Mouse (Mus musculus) hindbrain, embryonic 12.5 days (tissue): ENCODE data around the gene Ackr3. TPM values are rescaled to one million over a fixed set of nuclear protein-coding genes. Genes with fewer than 3 reads are reported as not detected.

Experiments used
- ATAC-seq: fragments of 200-750 bp; cut with Nextera tagmentation; 2 replicates; pipeline ENCODE4 v1.8.0; 2017; ENCODE audit warnings: moderate TSS enrichment; ENCODE audit not compliant: low FRiP score
- H3K27ac ChIP-seq: fragments of 300-500 bp; sonication (generic); 2 replicates; pipeline ENCODE4 v1.5.1; 2016; ENCODE audit warnings: mild to moderate bottlenecking
- H3K27me3 ChIP-seq: fragments of 300-500 bp; sonication (generic); 2 replicates; pipeline ENCODE4 v1.6.1; 2016; ENCODE audit warnings: mild to moderate bottlenecking
- H3K36me3 ChIP-seq: fragments of 300-500 bp; sonication (generic); 2 replicates; pipeline ENCODE4 v1.6.1; 2016; ENCODE audit warnings: mild to moderate bottlenecking
- H3K4me1 ChIP-seq: fragments of 300-500 bp; sonication (generic); 2 replicates; pipeline ENCODE4 v1.6.1; 2016
- H3K4me2 ChIP-seq: fragments of 300-500 bp; sonication (generic); replicated peaks from 2 replicates; pipeline ENCODE4 v1.6.1; 2016; ENCODE audit warnings: mild to moderate bottlenecking
- H3K4me3 ChIP-seq: fragments of 300-500 bp; sonication (generic); 2 replicates; pipeline ENCODE4 v1.5.1; 2016; ENCODE audit warnings: mild to moderate bottlenecking
- H3K9ac ChIP-seq: fragments of 300-500 bp; sonication (generic); 2 replicates; pipeline ENCODE4 v1.6.1; 2016; ENCODE audit warnings: mild to moderate bottlenecking, moderate library complexity
- H3K9me3 ChIP-seq: fragments of 300-500 bp; sonication (generic); replicated peaks from 2 replicates; pipeline ENCODE4 v1.6.1; 2016; ENCODE audit warnings: mild to moderate bottlenecking
- WGBS: fragments of 180-500 bp; shearing (Covaris S2); methylation state at CpG from one replicate; pipeline ENCODE4 v1.1.7; 2016; 5-methylcytosine and 5-hydroxymethylcytosine counted together
- polyA plus RNA-seq: library from polyadenylated mRNA; unstranded; fragments of >200 nt; fragmentation: Nextera tagmentation; extraction: Ambion mirVana; gene quantifications from 2 replicates; pipeline ENCODE4 v1.2.1, GENCODE M21; 2016

The Ackr3 gene
- polyA plus RNA-seq, 1 experiment from 2014 or later = 27.6 TPM

DNA sequence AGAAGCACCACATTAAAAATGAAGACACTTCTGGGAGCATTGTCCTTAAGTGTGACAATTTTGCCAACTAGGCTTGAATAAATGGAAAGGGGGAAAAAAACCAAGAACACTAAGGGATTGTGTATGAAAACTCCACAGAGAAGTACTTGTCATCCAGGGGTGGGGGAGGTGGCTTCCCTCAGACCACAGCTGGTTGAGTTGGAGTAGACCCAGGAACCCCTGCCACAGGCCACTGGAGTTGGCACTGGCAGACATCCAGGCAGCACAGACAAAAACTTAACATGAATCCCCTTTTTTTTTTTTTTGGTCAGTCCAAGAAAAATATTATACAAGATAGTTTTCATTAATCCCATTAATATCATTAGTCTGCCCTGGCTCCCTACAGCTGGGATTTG, 28.7 kb downstream of the Ackr3 start:
- H3K9me3 ChIP-seq = 0 out of 2 replicates have a peak, but pooled peaks cover under 1% of the 10 kb centered on the region
- peaks cover 39% of the 10 kb centered on the region for H3K4me1 ChIP-seq
- ATAC-seq = no peak
- H3K36me3 ChIP-seq = no peaks in the 10 kb centered on the region
- H3K27me3 ChIP-seq = no peaks in the 10 kb centered on the region
- H3K27ac ChIP-seq = no peak overlapping the region
- H3K9ac ChIP-seq = no peak overlapping the region
- no peak overlapping the region for H3K4me2 ChIP-seq
- no peak overlapping the region for H3K4me3 ChIP-seq

DNA sequence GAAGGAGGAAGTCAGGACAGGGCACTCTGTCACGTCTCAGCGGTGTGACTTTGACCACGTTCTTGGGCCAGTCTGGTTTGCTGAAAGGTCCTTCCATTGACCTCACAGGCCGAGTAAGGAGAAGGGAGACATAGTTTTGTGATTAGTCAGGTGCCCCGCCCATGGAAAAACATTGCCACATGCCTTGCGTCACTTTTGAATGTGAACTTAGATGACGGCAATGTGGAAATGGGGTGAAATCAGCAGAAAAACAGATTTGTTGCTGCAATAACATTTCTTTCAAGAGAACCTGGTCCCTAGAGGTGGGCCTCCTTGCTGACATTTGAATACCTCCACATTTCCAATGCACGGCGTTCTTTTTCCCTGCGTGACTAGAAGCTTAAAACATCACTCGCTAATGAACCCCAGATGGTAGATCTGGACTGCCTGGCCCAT, 30.9 kb downstream of the Ackr3 start:
- no peaks in the 10 kb centered on the region for H3K27me3 ChIP-seq
- no peaks in the 10 kb centered on the region for H3K36me3 ChIP-seq
- H3K9ac ChIP-seq = no peak overlapping the region
- 69% methylated on average over 11 of the region's 11 CpGs for WGBS
- H3K4me3 ChIP-seq = no peak overlapping the region
- H3K4me1 ChIP-seq = peaks cover 21% of the 10 kb centered on the region
- 0 out of 2 replicates have a peak overlapping the region, but pooled peaks have one; percentile 35 for H3K27ac ChIP-seq
- no peak for ATAC-seq
- no peak overlapping the region for H3K4me2 ChIP-seq
- 0 out of 2 replicates have a peak, but pooled peaks cover 4% of the 10 kb centered on the region for H3K9me3 ChIP-seq

DNA sequence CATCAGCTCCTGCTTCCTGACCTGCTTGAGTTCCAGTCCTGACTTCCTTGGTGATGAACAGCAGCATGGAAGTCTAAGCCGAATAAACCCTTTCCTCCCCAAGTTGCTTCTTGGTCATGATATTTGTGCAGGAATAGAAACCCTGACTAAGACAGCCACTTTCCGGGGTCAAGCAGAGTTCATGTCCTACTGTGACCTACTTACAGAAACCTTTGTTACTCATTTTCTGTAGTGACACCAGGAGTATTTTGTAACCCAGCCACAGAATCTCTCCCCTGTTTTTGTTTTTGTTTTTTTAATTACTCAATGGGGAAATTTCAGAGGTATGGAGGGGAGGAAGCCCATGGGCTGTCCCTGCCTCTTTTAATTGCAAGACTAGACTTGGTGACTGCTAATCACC, 32.9 kb downstream of the Ackr3 start:
- Histone ChIP-seq H3K9me3 (0 out of 2 replicates have a peak, but pooled peaks cover 4% of the 10 kb centered on the region), H3K27me3 (no peaks in the 10 kb centered on the region), H3K9ac (no peak overlapping the region), H3K4me3 (no peak overlapping the region), H3K4me2 (no peak overlapping the region), H3K4me1 (peaks cover 16% of the 10 kb centered on the region), H3K27ac (no peak overlapping the region), H3K36me3 (no peaks in the 10 kb centered on the region)
- ATAC-seq = no peak
- 79% methylated on average over 2 of the region's 2 CpGs for WGBS

DNA sequence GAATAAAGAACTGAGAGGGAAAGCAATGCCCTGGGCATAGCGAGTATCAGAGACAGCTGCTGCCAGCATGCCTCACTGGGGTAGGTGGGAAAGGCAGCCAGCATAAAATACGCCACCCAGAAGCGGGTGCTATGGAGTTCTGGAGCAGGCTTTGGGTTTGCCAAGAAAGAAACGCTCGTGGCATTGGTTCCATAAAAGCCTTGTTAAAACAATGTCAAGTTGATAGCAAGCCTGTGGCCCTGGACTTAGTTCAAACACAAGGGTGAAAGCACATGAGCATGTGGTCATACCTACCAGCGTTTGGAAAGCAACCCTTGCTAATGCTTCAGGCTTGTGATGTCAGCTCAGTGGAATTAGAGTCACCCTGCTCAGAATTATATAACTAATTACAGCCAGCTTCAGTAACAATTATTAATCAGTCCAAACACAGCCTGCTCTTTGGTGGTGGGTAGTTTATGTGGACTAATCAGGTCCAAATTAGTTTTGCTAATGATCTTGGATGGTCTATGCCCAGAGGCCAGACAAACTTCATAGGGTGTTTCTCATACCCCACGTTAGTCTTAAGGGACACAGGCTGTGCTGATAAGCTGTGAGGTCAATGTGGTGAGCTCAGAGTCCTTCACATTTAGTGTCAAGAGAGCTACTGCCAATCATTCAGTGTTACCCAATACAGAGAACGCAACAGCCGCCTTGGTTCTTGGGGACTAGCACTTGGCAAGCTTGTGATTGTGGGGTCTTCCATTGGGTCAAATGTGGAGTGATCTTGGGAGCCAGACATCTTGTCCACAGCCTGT, 34.5 kb downstream of the Ackr3 start:
- no peak for ATAC-seq
- Histone ChIP-seq H3K4me3 (no peak overlapping the region), H3K27me3 (no peaks in the 10 kb centered on the region), H3K27ac (no peak overlapping the region), H3K9ac (no peak overlapping the region), H3K36me3 (no peaks in the 10 kb centered on the region), H3K4me1 (peaks cover 10% of the 10 kb centered on the region), H3K9me3 (0 out of 2 replicates have a peak, but pooled peaks cover 4% of the 10 kb centered on the region), H3K4me2 (no peak overlapping the region)
- WGBS = 88% methylated on average over 9 of the region's 9 CpGs

DNA sequence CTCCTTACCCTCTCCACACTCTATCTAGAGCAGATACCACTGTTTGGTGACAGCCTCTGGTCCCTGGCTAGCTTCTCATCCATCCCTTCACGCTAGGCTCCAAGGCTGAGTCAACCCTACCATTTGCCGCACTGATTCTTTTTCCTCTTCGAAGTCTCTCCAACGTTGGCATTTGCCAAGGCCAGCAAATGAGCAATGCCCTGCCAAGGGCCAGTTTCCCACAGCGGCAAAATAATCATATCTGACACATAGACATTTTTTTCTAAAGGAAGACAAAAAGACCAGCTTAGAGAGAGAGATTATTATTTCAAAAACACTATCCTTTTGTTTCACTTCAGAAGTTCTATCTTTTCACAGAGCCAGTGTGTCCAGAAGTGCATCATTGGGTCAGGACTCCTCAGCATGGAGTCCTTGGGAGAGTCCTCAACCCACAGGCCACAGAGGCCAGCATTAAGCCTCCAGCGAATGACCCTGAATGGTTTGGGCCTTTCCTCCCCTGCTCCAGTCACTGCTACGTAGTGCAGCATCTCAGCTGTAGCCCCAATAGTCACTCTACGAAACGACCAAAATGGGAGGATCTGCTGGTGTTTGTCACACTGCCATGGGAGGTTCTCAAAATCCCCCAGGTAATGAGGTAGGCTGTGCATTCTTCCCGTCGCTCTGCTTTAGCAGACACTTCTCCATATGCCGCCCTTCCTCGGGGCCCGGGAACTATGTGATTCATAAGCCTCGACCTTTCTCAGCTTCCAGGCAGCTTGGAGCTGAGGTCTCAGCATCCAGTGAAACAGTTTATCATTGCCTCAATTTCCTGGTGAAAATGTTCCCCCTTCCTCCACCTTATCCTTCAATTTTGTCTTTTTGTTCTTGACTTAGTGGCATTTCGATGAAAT, 35.8 kb downstream of the Ackr3 start:
- ATAC-seq = no peak
- Histone ChIP-seq H3K4me2 (no peak overlapping the region), H3K4me1 (peaks cover 7% of the 10 kb centered on the region), H3K4me3 (no peak overlapping the region), H3K9me3 (0 out of 2 replicates have a peak, but pooled peaks cover 4% of the 10 kb centered on the region), H3K27ac (no peak overlapping the region), H3K9ac (no peak overlapping the region), H3K36me3 (no peaks in the 10 kb centered on the region), H3K27me3 (no peaks in the 10 kb centered on the region)
- WGBS = 87% methylated on average over 16 of the region's 16 CpGs

DNA sequence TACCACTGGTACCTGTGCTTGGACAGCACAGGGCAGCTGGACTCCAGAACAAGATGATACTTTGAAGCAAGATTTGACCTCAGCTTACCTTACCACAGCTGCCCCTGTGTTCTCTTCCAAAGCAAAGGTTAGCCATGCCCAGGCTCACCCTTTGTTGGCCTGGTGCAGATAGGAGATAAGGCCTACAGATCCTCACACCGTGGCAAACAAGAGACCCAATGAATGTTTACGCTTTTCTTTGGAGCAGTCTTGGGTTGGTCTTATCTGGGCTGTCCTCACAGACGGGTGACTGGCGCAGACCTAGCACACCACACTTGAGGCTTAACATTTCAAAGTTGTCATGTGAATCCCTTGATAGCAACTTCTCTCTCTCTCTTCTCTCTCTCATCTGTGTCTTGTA, 36.5 kb downstream of the Ackr3 start:
- WGBS = 87% methylated on average over 4 of the region's 4 CpGs

DNA sequence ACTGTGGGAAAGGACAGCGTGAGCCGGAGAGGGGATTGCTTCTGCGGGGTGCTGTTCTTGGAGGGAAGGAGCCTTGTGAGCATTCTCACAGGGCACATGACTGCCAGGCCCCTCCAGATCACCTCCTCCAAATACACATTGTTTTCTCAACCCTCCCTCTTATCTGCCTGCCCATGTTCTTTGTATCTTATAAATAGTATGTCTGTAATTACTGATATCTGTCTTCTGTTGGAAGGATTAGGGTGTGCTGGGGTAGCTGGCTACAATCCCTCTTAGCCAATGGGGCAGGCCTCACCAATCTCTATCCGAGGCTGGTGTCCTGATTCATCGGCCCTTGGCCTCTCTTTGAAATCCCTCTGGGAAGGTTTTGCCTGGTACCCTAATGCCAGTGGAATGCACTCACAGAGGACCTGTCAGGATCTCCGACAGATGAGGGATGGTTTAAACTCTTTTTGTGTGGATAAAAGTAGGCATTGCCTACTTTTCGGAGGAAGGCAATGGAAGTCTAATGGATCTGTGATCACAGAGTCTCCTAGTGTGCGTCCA, 38.7 kb downstream of the Ackr3 start:
- Histone ChIP-seq H3K27ac (no peak overlapping the region), H3K4me2 (no peak overlapping the region), H3K9ac (no peak overlapping the region), H3K36me3 (no peaks in the 10 kb centered on the region), H3K4me3 (no peak overlapping the region), H3K27me3 (no peaks in the 10 kb centered on the region; the same call in 1 of the 2 replicates), H3K4me1 (peaks cover 15% of the 10 kb centered on the region), H3K9me3 (0 out of 2 replicates have a peak, but pooled peaks cover 3% of the 10 kb centered on the region)
- no peak for ATAC-seq
- 81% methylated on average over 8 of the region's 8 CpGs for WGBS

More for the DNA sequence above, 36.5 kb downstream of the Ackr3 start:
- Histone ChIP-seq H3K9me3 (0 out of 2 replicates have a peak, but pooled peaks cover 4% of the 10 kb centered on the region), H3K9ac (no peak overlapping the region), H3K27ac (no peak overlapping the region), H3K4me1 (0 out of 2 replicates have a peak, but pooled peaks cover under 1% of the 10 kb centered on the region), H3K36me3 (no peaks in the 10 kb centered on the region), H3K27me3 (no peaks in the 10 kb centered on the region; the same call in 1 of the 2 replicates), H3K4me3 (no peak overlapping the region), H3K4me2 (no peak overlapping the region)
- no peak for ATAC-seq

DNA sequence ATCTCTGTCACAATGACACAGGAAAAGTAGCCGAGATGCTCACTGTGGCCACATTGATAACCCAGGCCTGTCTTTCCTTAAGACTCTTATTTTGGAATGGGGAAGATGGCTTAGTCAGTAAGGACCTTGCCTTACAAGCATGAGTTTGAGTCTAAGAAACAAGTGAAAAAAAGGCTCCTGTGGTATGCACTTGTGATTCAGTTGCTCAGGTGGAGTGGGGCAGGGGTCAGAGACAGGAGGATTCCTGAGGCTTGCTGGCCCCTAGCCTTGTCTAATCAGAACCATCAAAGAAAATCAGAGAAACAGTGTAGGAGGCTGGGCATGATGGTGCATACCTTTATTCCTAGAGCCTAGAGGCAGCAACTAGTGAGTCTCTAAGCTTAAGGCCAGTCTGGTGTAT, 40.8 kb downstream of the Ackr3 start:
- peaks cover 15% of the 10 kb centered on the region for H3K4me1 ChIP-seq
- WGBS = 82% methylated on average over 1 of the region's 1 CpGs
- ATAC-seq = no peak

DNA sequence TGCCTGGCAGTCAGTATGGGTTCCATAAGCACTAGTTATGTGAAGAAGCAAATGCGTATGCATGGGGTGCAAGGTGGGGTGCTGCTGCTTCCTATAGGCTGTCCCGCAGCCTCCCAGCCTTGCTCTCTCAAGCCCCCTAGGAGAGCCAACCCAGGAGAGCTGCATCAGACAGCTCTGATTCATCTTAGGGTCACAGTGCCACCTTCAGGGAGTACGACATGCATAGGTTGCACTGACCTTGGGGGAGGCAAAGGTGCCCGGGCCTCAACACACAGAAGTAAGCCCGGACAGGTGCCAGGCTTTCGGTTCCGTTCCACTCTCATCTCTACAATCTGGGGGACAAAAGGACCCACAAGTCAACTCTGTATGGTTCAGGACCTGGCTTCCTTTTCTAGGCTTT, 41.8 kb downstream of the Ackr3 start:
- ATAC-seq = no peak
- no peak overlapping the region for H3K27ac ChIP-seq
- H3K27me3 ChIP-seq = no peaks in the 10 kb centered on the region; the same call in 1 of the 2 replicates
- WGBS = 80% methylated on average over 7 of the region's 7 CpGs
- H3K9ac ChIP-seq = no peak overlapping the region
- H3K4me2 ChIP-seq = no peak overlapping the region
- H3K9me3 ChIP-seq = no peaks in the 10 kb centered on the region
- H3K4me1 ChIP-seq = peaks cover 21% of the 10 kb centered on the region
- no peaks in the 10 kb centered on the region for H3K36me3 ChIP-seq
- no peak overlapping the region for H3K4me3 ChIP-seq

More for the DNA sequence above, 40.8 kb downstream of the Ackr3 start:
- Histone ChIP-seq H3K4me3 (no peak overlapping the region), H3K9me3 (no peaks in the 10 kb centered on the region), H3K4me2 (no peak overlapping the region), H3K9ac (no peak overlapping the region), H3K27me3 (no peaks in the 10 kb centered on the region; the same call in 1 of the 2 replicates), H3K36me3 (no peaks in the 10 kb centered on the region), H3K27ac (no peak overlapping the region)

DNA sequence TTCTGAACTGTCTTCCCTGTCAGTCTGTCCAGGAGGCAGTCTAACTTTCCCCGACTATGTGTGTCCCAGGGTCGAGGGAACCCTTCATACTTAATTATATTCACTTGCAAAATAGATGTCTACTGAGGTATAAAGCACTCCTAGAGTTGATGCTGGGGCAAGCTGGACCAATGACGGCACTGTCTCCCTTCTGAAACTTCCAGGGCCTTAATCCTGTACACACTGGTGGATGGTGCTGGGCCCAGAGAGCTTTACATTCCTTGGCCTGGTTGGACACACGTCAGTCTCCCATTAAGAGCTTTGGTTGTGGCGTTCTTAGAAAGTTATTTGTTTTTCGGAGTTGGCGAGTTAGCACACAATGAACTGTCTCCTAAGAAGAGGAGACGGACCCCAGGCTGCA, 42.3 kb downstream of the Ackr3 start:
- Histone ChIP-seq H3K4me2 (no peak overlapping the region), H3K4me3 (no peak overlapping the region), H3K36me3 (no peaks in the 10 kb centered on the region), H3K27me3 (no peaks in the 10 kb centered on the region; the same call in 1 of the 2 replicates), H3K4me1 (peaks cover 26% of the 10 kb centered on the region), H3K27ac (no peak overlapping the region), H3K9ac (no peak overlapping the region), H3K9me3 (no peaks in the 10 kb centered on the region)
- WGBS = 25% methylated on average over 8 of the region's 8 CpGs
- no peak for ATAC-seq

DNA sequence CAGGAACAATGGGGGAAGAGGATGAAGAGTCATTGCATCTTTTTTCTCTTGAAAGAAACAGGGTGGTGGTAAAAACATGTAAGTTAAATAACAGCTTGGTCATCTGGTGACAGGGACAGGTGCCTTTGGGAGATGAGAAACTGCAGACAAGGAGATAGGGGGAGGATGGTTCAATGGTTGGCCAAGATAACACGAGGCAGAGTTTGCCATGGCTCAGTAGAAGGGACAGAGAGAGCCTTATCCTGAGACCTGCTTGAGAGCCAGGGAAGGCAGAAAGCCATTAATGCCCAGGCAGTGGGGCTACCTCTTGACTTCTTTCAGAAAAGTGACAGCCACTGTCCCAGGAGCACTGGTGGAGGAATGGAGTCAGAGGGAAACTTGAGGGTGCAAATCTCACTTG, 43.0 kb downstream of the Ackr3 start:
- Histone ChIP-seq H3K4me1 (peaks cover 34% of the 10 kb centered on the region), H3K36me3 (no peaks in the 10 kb centered on the region), H3K27me3 (no peaks in the 10 kb centered on the region; the same call in 1 of the 2 replicates), H3K9ac (no peak overlapping the region), H3K4me2 (no peak overlapping the region), H3K9me3 (no peaks in the 10 kb centered on the region), H3K27ac (no peak overlapping the region), H3K4me3 (no peak overlapping the region)
- WGBS = 62% methylated on average over 1 of the region's 1 CpGs
- ATAC-seq = no peak

DNA sequence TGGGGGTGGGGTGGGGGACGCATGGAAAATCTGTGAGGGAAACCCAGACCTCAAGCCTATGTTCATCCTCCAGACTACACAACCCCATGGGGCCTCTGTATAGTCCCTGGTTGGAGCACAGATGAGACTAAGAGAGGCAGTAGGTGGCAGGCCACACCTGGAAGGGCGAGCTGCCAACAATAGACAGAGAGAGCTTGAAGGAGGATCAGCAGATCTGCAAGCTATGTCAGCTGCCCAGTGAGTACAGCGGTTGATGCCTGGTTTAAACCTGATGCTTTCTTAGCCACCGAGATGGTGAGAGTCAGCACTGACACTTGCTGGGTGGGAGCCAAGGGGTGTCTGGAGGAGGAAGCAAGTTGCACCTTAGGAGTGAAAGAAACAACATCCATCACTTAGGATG, 43.5 kb downstream of the Ackr3 start:
- H3K4me1 ChIP-seq = peaks cover 35% of the 10 kb centered on the region
- H3K4me3 ChIP-seq = no peak overlapping the region
- no peaks in the 10 kb centered on the region for H3K36me3 ChIP-seq
- ATAC-seq = no peak
- no peaks in the 10 kb centered on the region for H3K9me3 ChIP-seq
- no peaks in the 10 kb centered on the region; the same call in 1 of the 2 replicates for H3K27me3 ChIP-seq
- WGBS = 76% methylated on average over 3 of the region's 4 CpGs
- no peak overlapping the region for H3K27ac ChIP-seq
- H3K4me2 ChIP-seq = no peak overlapping the region
- H3K9ac ChIP-seq = no peak overlapping the region
